Comparison of ENCODE assay signal across 9 mouse cellular contexts in the genomic region with DNA sequence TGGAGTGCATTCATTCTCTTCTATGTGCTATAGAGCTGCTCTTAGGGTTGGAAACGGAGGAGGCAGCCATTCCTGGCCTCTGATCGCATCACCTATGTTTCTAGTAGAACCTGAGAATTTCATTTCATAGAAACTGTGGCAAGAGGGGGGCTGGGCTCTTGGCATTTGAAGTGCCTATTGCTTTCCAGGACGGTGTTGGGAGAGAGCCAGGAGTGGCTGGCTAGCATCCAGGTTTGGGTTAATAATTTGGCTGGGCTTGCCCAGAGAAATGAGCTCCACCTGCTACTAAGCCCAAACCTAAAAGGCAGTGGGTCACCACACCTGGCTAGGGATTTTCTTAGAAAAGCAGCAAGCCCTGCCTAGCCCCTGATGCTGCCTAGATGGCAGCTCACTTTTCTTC. TPM values are rescaled to one million over a fixed set of nuclear protein-coding genes. Genes with fewer than 3 reads are reported as not detected.
DNase-seq lines count a peak whose midpoint lies in the region; ATAC-seq lines count a peak whose summit lies in the region.
"Had no signal": no experiment of that assay in that cellular context is flagged by ENCODE, and none has a peak within 500 bp of the region (broad histone marks: within the 10 kb centered on the region; RNA-seq: fewer than 3 reads in every experiment).

No protein-coding gene starts in this region.

- H3K9me3 ChIP-seq in heart, embryonic 13.5 days: no peaks in the 10 kb centered on the region
- no peaks in the 10 kb centered on the region for H3K9me3 ChIP-seq in heart, embryonic 11.5 days (replicated peaks; ENCODE audit: control insufficient read depth, low read length)
- H3K9me3 ChIP-seq: limb, embryonic 15.5 days had no signal

- H3K36me3 ChIP-seq in heart, embryonic 13.5 days: peaks cover 9% of the 10 kb centered on the region
- no peaks in the 10 kb centered on the region for H3K36me3 ChIP-seq in heart, embryonic 11.5 days (ENCODE audit: control insufficient read depth, insufficient read depth, low read length)

- ATAC-seq in heart, embryonic 13.5 days (ENCODE audit: extremely low read depth, insufficient number of reproducible peaks, low FRiP score, low TSS enrichment): no peak
- ATAC-seq in heart, embryonic 11.5 days (replicated peaks; ENCODE audit: insufficient number of reproducible peaks, low FRiP score, low TSS enrichment): no peak
- ATAC-seq in megakaryocyte progenitor cell, adult 5-6 weeks (replicated peaks; ENCODE audit: poor library complexity): peak; percentile 10
- ATAC-seq in granulocyte monocyte progenitor cell, adult 5-6 weeks (replicated peaks; ENCODE audit: poor library complexity, severe bottlenecking): no peak

- H3K27ac ChIP-seq in heart, embryonic 13.5 days (replicated peaks): 0 out of 2 replicates have a peak overlapping the region, but pooled peaks have one; percentile 0
- H3K27ac ChIP-seq in heart, embryonic 11.5 days (ENCODE audit: low read depth, low read length): no peak overlapping the region
- H3K27ac ChIP-seq: limb, embryonic 15.5 days had no signal

- H3K4me3 ChIP-seq in heart, embryonic 13.5 days: no peak overlapping the region
- H3K4me3 ChIP-seq in heart, embryonic 11.5 days (ENCODE audit: low read depth, low read length): no peak overlapping the region
- H3K4me3 ChIP-seq: limb, embryonic 15.5 days had no signal

- H3K27me3 ChIP-seq in heart, embryonic 13.5 days (replicated peaks): no peaks in the 10 kb centered on the region
- no peaks in the 10 kb centered on the region for H3K27me3 ChIP-seq in heart, embryonic 11.5 days (ENCODE audit: control insufficient read depth, insufficient read depth, low read length)
- H3K27me3 ChIP-seq: limb, embryonic 15.5 days had no signal

- no peak overlapping the region for H3K9ac ChIP-seq in heart, embryonic 13.5 days
- H3K9ac ChIP-seq in heart, embryonic 11.5 days (ENCODE audit: low read depth, low read length): no peak overlapping the region
- H3K9ac ChIP-seq: limb, embryonic 15.5 days had no signal

- H3K4me1 ChIP-seq in heart, embryonic 13.5 days: peaks cover 84% of the 10 kb centered on the region
- peaks cover 63% of the 10 kb centered on the region for H3K4me1 ChIP-seq in heart, embryonic 11.5 days (ENCODE audit: control insufficient read depth, insufficient read depth, low read length)

- H3K4me2 ChIP-seq in heart, embryonic 13.5 days: no peak overlapping the region
- H3K4me2 ChIP-seq in heart, embryonic 11.5 days: no peak overlapping the region
- H3K4me2 ChIP-seq: limb, embryonic 15.5 days had no signal

- DNase-seq in NIH3T3 (ENCODE audit: low read depth): peak; percentile 76
- DNase-seq in cerebellum, postnatal 25 days: peak; percentile 94 to 95
- DNase-seq in kidney, postnatal 4 days: peak; percentile 85 to 87
- no peak for DNase-seq in frontal cortex, postnatal 25 days (ENCODE audit: low spot score in 2 of 2)

- 36% methylated on average over 3 of the region's 3 CpGs for WGBS in heart, embryonic 13.5 days
- 70% methylated on average over 3 of the region's 3 CpGs for WGBS in heart, embryonic 11.5 days (ENCODE audit: insufficient replicate concordance)

RNA-seq across cellular contexts. Expression of a gene that starts 18.2 kb away (rescaled TPM):
- 4.1 and 4.6 TPM in 2 replicates for polyA plus RNA-seq in heart, embryonic 13.5 days (2015; fragmentation: Nextera tagmentation; extraction: Ambion mirVana)
- 4.5 and 4.8 TPM in 2 replicates for polyA plus RNA-seq in heart, embryonic 11.5 days (2014; fragmentation: Nextera tagmentation; extraction: Ambion mirVana)
- total RNA-seq in megakaryocyte progenitor cell, adult 5-6 weeks (2015): 1.8 and 1.9 TPM in 2 replicates
- total RNA-seq in megakaryocyte progenitor cell, adult 5-6 weeks (2017): 2.1 and 2.3 TPM in 2 replicates
- 2.3 and 5.0 TPM in 2 replicates for total RNA-seq in granulocyte monocyte progenitor cell, adult 5-6 weeks (2014; fragmentation: Nextera tagmentation)
- total RNA-seq in granulocyte monocyte progenitor cell, adult 5-6 weeks (2017): 2.0 and 2.4 TPM in 2 replicates

RNA-seq across cellular contexts. Expression of a gene that starts 24.3 kb away (rescaled TPM):
- 7.0 and 7.6 TPM in 2 replicates for polyA plus RNA-seq in heart, embryonic 13.5 days (2015; fragmentation: Nextera tagmentation; extraction: Ambion mirVana)
- 4.9 and 7.1 TPM in 2 replicates for polyA plus RNA-seq in heart, embryonic 11.5 days (2014; fragmentation: Nextera tagmentation; extraction: Ambion mirVana)
- 4.2 and 5.2 TPM in 2 replicates for total RNA-seq in megakaryocyte progenitor cell, adult 5-6 weeks (2015)
- total RNA-seq in megakaryocyte progenitor cell, adult 5-6 weeks (2017): 5.5 and 8.8 TPM in 2 replicates
- 9.2 and 10.0 TPM in 2 replicates for total RNA-seq in granulocyte monocyte progenitor cell, adult 5-6 weeks (2014; fragmentation: Nextera tagmentation)
- 5.4 and 5.6 TPM in 2 replicates for total RNA-seq in granulocyte monocyte progenitor cell, adult 5-6 weeks (2017)

RNA-seq across cellular contexts. Expression of a gene that starts 43.1 kb away (rescaled TPM):
- 0.17 and 0.18 TPM in 2 replicates for polyA plus RNA-seq in heart, embryonic 13.5 days (2015; fragmentation: Nextera tagmentation; extraction: Ambion mirVana)
- 0.04 and 0.34 TPM in 2 replicates for polyA plus RNA-seq in heart, embryonic 11.5 days (2014; fragmentation: Nextera tagmentation; extraction: Ambion mirVana)
- 0.69 and 0.95 TPM in 2 replicates for total RNA-seq in megakaryocyte progenitor cell, adult 5-6 weeks (2015)
- 0.58 and 1.3 TPM in 2 replicates for total RNA-seq in megakaryocyte progenitor cell, adult 5-6 weeks (2017)
- 0.92 and 1.6 TPM in 2 replicates for total RNA-seq in granulocyte monocyte progenitor cell, adult 5-6 weeks (2014; fragmentation: Nextera tagmentation)
- total RNA-seq in granulocyte monocyte progenitor cell, adult 5-6 weeks (2017): 0.34 and 0.88 TPM in 2 replicates

RNA-seq across cellular contexts. Expression of a gene that starts 49.1 kb away (rescaled TPM):
- polyA plus RNA-seq in heart, embryonic 13.5 days (2015; fragmentation: Nextera tagmentation; extraction: Ambion mirVana): 292 and 303 TPM in 2 replicates
- 313 and 328 TPM in 2 replicates for polyA plus RNA-seq in heart, embryonic 11.5 days (2014; fragmentation: Nextera tagmentation; extraction: Ambion mirVana)
- 312 and 333 TPM in 2 replicates for total RNA-seq in megakaryocyte progenitor cell, adult 5-6 weeks (2015)
- 87.5 and 107 TPM in 2 replicates for total RNA-seq in megakaryocyte progenitor cell, adult 5-6 weeks (2017)
- 213 and 244 TPM in 2 replicates for total RNA-seq in granulocyte monocyte progenitor cell, adult 5-6 weeks (2014; fragmentation: Nextera tagmentation)
- total RNA-seq in granulocyte monocyte progenitor cell, adult 5-6 weeks (2017): 110 and 124 TPM in 2 replicates

Comparison
In these comparisons a context has a peak if more than half of its experiments do, and no peak if none do; other contexts are left out.
1. DNase-seq: peak in NIH3T3 (single experiment), cerebellum, postnatal 25 days (2 of 2) and kidney, postnatal 4 days (2 of 2); none in frontal cortex, postnatal 25 days (0 of 2).